Mouse (Mus musculus) lung, embryonic 14.5 days (tissue): ENCODE data around the gene Dnajb6. TPM values are rescaled to one million over a fixed set of nuclear protein-coding genes. Genes with fewer than 3 reads are reported as not detected.

ENCODE experiments used
- ATAC-seq: fragments of 200-750 bp; cut with Nextera tagmentation; 2 replicates; pipeline ENCODE4 v1.8.0; 2017; ENCODE audit warnings: mild to moderate bottlenecking, moderate TSS enrichment, moderate library complexity; ENCODE audit not compliant: insufficient read depth
- DNase-seq: peaks from one replicate; pipeline ENCODE4 v3.0.0-alpha.2; 2015
- H3K27ac ChIP-seq: fragments of 300-500 bp; sonication (generic); 2 replicates; pipeline ENCODE4 v1.5.1; 2014; ENCODE audit warnings: low read depth, mild to moderate bottlenecking, moderate library complexity
- H3K27me3 ChIP-seq: fragments of 300-500 bp; sonication (generic); 2 replicates; pipeline ENCODE4 v1.6.1; 2014; ENCODE audit warnings: low read length, control low read depth; ENCODE audit not compliant: insufficient read depth
- H3K36me3 ChIP-seq: fragments of 300-500 bp; sonication (generic); 2 replicates; pipeline ENCODE4 v1.6.1; 2014; ENCODE audit warnings: control low read depth; ENCODE audit not compliant: insufficient read depth
- H3K4me1 ChIP-seq: fragments of 300-500 bp; sonication (generic); 2 replicates; pipeline ENCODE4 v1.6.1; 2014; ENCODE audit warnings: antibody characterized with exemption, control low read depth; ENCODE audit not compliant: insufficient read depth
- H3K4me2 ChIP-seq: fragments of 300-500 bp; sonication (generic); 2 replicates; pipeline ENCODE4 v1.6.1; 2014; ENCODE audit warnings: mild to moderate bottlenecking
- H3K4me3 ChIP-seq: fragments of 300-500 bp; sonication (generic); 2 replicates; pipeline ENCODE4 v1.5.1; 2014; ENCODE audit warnings: low read depth, low read length
- H3K9ac ChIP-seq: fragments of 300-500 bp; sonication (generic); 2 replicates; pipeline ENCODE4 v1.6.1; 2014
- H3K9me3 ChIP-seq: fragments of 300-500 bp; sonication (generic); 2 replicates; pipeline ENCODE4 v1.6.1; 2016; ENCODE audit warnings: low read depth, low read length, control low read depth
- CTCF ChIP-seq: IDR thresholded peaks from 2 replicates; pipeline ENCODE4 v1.5.1; 2016; ENCODE audit warnings: antibody characterized with exemption, low read depth
- WGBS: fragments of 180-500 bp; shearing (Covaris S2); extraction: QIAGEN DNeasy Blood & Tissue Kit; methylation state at CpG from one replicate; pipeline ENCODE4 v1.1.7; 2014; 5-methylcytosine and 5-hydroxymethylcytosine counted together
- polyA plus RNA-seq: library from polyadenylated mRNA; unstranded; fragments of >200 nt; fragmentation: Nextera tagmentation; extraction: Ambion mirVana; gene quantifications from 2 replicates; pipeline ENCODE4 v1.2.1, GENCODE M21; 2014

Dnajb6 gene
- polyA plus RNA-seq, 1 experiment from 2014 or later = 143 TPM

DNA sequence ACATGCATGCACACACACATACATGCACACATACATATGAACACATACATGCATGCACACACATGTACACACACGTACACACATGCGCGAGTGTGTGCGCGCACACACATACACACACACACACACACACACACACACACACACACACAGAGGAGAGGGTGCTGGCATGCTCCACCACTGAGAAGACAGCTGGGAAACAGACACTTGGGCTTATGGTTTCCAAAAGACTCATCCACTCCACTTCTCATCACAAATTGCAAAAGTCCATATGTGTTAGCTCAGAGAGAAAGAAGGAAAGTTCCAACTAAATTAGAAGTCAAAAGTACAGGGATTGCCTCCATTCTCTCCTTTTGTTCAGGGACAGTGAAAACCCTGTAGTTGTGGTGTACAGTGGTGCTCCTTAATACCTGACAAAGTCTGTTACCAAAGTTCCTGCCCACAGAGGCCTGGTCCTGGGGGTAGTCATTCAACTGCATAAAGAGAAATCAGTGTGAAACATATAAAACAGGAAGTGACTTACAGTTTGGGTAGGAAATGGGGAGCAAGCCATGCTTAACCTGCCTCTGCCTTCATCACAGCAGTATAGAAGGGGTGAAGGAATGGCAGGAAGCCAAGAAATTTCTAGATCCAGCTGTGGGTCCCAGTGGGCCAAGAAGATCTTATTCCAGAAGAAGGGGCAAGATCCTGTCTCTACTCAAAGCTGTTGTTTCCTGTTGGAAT is 81.2 kb downstream of the Dnajb6 start:
- no peak overlapping the region for H3K4me2 ChIP-seq
- ATAC-seq (no peak), DNase-seq (peak; percentile 23)
- no peaks in the 10 kb centered on the region for H3K9me3 ChIP-seq
- H3K27ac ChIP-seq = no peak overlapping the region
- WGBS = 99% methylated on average over 5 of the region's 5 CpGs
- no peak overlapping the region for H3K4me3 ChIP-seq
- H3K36me3 ChIP-seq = no peaks in the 10 kb centered on the region
- no peaks in the 10 kb centered on the region for H3K27me3 ChIP-seq
- no peak overlapping the region for H3K9ac ChIP-seq
- no peaks in the 10 kb centered on the region for H3K4me1 ChIP-seq
- no peak for TF ChIP-seq CTCF

DNA sequence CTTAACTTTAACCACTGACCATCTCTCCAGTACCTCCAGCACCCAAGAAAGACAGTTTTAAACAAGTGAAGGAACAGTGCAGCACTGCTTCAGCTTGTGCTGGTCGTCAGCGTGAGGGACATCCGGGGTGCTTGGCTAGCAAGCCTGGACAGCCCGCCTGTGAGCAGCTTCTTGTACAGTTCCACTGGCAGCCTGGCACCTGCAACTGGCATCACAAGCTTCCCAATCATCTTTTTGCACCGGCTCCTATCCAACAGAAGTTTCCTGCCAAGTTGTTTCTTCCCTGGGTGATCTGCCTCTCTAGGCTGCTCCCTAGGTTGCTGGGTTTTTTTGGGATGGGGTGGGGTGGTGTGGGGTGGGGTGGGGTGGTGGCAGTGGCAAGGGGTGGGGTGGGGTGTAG is 81.9 kb downstream of the Dnajb6 start:
- 84% methylated on average over 5 of the region's 5 CpGs for WGBS

DNA sequence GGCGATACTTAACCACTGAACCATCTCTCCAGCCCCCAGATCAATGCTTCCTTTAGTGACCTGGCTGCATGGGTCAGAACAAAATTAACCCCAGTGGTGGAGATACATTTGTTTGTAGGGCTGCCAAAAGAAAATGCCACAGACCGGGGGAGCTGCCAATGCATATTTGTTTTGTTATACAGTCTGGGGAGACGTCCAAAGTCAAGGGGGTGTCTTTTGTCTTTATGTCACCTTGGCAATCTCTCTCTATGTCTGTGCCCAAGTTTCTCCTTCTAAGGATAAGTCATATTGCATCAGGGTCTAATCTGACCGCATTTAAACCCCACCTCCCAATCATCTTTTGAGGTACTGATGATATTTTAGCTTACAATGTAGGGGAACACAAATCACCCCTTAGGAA is 82.8 kb downstream of the Dnajb6 start:
- WGBS = 52% methylated on average over 4 of the region's 4 CpGs
- H3K4me1 ChIP-seq = no peaks in the 10 kb centered on the region
- H3K9ac ChIP-seq = no peak overlapping the region
- H3K4me2 ChIP-seq = no peak overlapping the region
- no peaks in the 10 kb centered on the region for H3K27me3 ChIP-seq
- DNase-seq (peak; percentile 17), ATAC-seq (no peak; the same call in 1 of the 2 replicates)
- H3K4me3 ChIP-seq = no peak overlapping the region
- no peaks in the 10 kb centered on the region for H3K36me3 ChIP-seq
- TF ChIP-seq CTCF = no peak
- no peak overlapping the region for H3K27ac ChIP-seq
- no peaks in the 10 kb centered on the region for H3K9me3 ChIP-seq

More for the DNA sequence above, 81.9 kb downstream of the Dnajb6 start:
- H3K9ac ChIP-seq = no peak overlapping the region
- no peaks in the 10 kb centered on the region for H3K9me3 ChIP-seq
- DNase-seq (no peak), ATAC-seq (no peak)
- no peak overlapping the region for H3K4me3 ChIP-seq
- no peak overlapping the region for H3K4me2 ChIP-seq
- no peaks in the 10 kb centered on the region for H3K36me3 ChIP-seq
- H3K27me3 ChIP-seq = no peaks in the 10 kb centered on the region
- no peak for TF ChIP-seq CTCF
- no peak overlapping the region for H3K27ac ChIP-seq
- H3K4me1 ChIP-seq = no peaks in the 10 kb centered on the region

DNA sequence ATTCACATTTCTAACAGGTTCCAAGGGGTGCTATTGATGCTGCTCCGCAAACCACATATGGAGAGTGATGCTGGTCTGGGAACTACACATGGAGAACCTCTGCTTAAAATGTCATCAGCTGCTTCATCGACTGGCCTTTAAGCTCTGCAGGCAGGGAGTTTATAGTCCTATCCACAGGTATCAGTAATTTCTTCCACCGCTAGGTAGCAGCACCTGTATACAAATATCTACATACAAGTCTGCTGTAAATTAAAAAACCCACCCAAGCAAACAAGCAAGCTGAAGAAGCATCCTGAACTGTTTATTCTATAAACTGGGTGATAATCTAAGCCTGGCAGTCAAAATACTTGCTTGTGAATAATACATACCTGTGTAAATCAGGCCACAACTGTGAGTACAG is 89.3 kb downstream of the Dnajb6 start:
- ATAC-seq = no peak
- H3K27me3 ChIP-seq = no peaks in the 10 kb centered on the region
- no peaks in the 10 kb centered on the region for H3K4me1 ChIP-seq
- DNase-seq = peak; percentile 74
- H3K4me3 ChIP-seq = no peak overlapping the region
- H3K9me3 ChIP-seq = no peaks in the 10 kb centered on the region
- TF ChIP-seq CTCF = peak; percentile 43
- H3K9ac ChIP-seq = no peak overlapping the region
- no peaks in the 10 kb centered on the region for H3K36me3 ChIP-seq
- no peak overlapping the region for H3K4me2 ChIP-seq
- H3K27ac ChIP-seq = no peak overlapping the region
- WGBS = 44% methylated on average over 3 of the region's 3 CpGs

DNA sequence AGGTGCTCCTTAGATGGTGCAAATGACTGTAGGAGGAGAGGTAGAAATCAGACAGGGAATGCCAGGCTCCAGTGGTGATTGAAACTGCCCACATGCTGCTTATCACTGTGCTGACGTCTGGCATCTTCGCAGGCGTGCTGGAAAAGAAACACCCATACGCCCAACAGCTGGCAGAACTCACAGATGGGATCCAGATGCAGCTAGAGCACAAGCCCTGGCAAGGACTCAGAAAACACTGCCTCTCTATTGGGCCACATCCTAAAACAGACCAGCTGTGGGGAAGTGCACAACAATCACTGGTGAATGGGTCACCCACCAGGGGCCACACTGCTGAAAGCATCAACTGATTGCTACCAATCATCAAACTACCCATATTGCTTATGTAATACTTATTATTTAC is 91.3 kb downstream of the Dnajb6 start:
- TF ChIP-seq CTCF = no peak
- H3K9me3 ChIP-seq = no peaks in the 10 kb centered on the region
- no peak overlapping the region for H3K27ac ChIP-seq
- H3K4me3 ChIP-seq = no peak overlapping the region
- H3K36me3 ChIP-seq = no peaks in the 10 kb centered on the region
- DNase-seq (peak; percentile 79), ATAC-seq (peak; percentile 97)
- H3K4me2 ChIP-seq = no peak overlapping the region
- no peaks in the 10 kb centered on the region for H3K4me1 ChIP-seq
- no peak overlapping the region for H3K9ac ChIP-seq
- 46% methylated on average over 4 of the region's 4 CpGs for WGBS
- no peaks in the 10 kb centered on the region for H3K27me3 ChIP-seq

DNA sequence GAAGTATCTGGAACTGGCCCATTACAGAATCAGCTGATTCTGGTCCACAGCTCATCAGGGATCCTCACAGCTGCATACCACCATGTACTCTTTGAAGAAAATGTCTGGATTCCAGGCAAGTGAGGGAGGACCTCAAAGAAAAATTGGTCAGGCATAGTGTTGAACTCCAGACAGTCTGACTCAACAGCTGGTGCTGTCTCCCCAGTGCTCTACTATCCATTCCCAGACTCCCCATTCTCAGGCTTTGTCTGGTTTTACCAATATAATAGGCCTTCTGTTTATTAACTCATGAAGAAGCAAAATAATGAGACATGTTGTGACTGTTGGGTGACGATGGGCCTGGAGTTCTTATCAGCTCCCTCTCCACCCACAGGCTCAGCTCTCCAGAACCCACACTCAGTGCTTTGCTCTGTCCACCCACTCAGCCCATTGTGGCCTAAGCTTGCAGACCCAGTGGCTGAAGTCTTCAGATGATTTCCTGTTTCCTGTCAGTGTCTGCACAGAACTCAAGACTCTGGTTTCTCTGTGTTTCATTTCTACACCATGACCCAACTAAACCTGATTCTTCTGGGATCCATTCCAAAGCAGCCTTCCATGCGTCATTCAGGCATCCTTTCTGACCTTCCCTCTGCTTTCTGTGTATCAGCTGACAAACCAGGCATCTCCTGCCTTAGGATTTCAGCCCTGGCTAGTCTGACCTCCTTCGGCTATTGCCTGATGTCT is 107.1 kb downstream of the Dnajb6 start:
- Histone ChIP-seq H3K27me3 (no peaks in the 10 kb centered on the region), H3K4me2 (no peak overlapping the region), H3K9ac (no peak overlapping the region), H3K27ac (no peak overlapping the region), H3K36me3 (no peaks in the 10 kb centered on the region), H3K4me3 (no peak overlapping the region), H3K9me3 (no peaks in the 10 kb centered on the region), H3K4me1 (no peaks in the 10 kb centered on the region)
- 52% methylated on average over 3 of the region's 3 CpGs for WGBS
- no peak for DNase-seq
- no peak for TF ChIP-seq CTCF
- ATAC-seq = no peak

DNA sequence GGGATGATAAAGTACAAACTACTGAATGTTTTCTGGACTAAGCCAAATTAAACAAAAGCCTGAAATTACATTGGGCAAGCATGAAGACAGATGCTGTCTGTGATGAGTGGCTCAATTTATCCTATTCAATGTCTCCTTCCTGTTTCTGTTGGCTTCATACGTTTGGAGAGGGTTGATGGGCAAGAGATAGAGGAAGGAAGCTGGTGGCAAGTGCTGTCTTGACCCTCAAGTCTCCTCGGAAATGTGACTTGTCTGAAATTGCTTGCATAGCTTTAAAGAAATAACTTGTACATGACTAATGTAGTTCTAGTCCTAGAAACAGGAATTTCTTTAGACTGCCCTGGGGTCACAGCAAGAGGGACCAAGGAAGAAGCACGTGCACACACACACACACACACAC is 109.5 kb downstream of the Dnajb6 start:
- no peak for TF ChIP-seq CTCF
- Histone ChIP-seq H3K9ac (no peak overlapping the region), H3K27ac (no peak overlapping the region), H3K36me3 (no peaks in the 10 kb centered on the region), H3K4me2 (no peak overlapping the region), H3K9me3 (no peaks in the 10 kb centered on the region), H3K4me3 (no peak overlapping the region), H3K4me1 (no peaks in the 10 kb centered on the region), H3K27me3 (no peaks in the 10 kb centered on the region)
- DNase-seq = no peak
- ATAC-seq = no peak
- WGBS = 40% methylated on average over 3 of the region's 3 CpGs
